Mouse (Mus musculus): ENCODE data around the gene Rubcn. TPM values are rescaled to one million over a fixed set of nuclear protein-coding genes. Genes with fewer than 3 reads are reported as not detected.

Rubcn gene
- 37.5 and 43.6 TPM in 2 replicates for polyA plus RNA-seq (2012; rRNA removed; ENCODE audit: low replicate concordance)

DNA sequence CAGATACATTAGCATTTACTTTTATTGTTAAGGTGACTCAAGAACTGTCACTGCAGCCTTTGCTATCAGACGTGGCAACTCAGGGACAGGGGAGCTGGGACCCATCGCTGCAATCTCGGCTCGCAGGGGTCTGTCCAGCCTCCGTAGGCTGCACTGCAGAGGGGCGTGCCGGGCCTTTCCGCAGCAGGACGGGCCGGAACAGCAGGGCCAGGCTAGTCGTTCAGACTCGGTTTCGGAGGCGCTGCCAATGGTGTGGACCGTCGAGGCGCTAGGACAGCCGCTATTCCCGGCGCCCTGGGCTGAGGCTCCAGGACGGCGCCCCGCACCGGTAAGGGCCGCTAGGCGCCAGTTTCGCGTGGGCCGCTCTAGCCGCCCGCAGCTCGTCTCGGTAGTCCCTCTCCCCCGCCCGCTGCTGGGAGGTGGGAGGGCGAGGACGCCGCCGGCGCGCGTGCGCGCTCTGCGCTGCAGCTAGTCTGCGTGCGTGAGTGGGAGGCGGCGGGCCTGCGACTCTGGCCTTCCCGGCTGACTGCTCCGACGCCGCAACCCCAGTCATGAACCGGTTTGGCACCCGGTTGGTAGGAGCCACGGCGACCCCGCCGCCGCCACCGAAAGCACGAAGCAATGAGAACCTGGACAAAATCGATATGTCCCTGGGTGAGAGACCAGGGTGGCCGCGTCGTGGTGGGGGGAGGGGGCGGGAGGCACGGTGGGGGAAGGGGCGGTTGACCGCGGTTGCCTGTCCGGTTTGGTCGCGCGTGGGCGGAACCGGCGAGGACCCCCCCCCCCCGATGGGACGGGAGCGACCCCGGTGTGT is at the start of gene Rubcn, which contains the start of gene Fyttd1:
Gene Rubcn, minus strand, starts transcription at position 424 of the 814 bp plus-strand sequence.
Gene Fyttd1, plus strand, starts transcription at position 158 of the 814 bp plus-strand sequence.

DNA sequence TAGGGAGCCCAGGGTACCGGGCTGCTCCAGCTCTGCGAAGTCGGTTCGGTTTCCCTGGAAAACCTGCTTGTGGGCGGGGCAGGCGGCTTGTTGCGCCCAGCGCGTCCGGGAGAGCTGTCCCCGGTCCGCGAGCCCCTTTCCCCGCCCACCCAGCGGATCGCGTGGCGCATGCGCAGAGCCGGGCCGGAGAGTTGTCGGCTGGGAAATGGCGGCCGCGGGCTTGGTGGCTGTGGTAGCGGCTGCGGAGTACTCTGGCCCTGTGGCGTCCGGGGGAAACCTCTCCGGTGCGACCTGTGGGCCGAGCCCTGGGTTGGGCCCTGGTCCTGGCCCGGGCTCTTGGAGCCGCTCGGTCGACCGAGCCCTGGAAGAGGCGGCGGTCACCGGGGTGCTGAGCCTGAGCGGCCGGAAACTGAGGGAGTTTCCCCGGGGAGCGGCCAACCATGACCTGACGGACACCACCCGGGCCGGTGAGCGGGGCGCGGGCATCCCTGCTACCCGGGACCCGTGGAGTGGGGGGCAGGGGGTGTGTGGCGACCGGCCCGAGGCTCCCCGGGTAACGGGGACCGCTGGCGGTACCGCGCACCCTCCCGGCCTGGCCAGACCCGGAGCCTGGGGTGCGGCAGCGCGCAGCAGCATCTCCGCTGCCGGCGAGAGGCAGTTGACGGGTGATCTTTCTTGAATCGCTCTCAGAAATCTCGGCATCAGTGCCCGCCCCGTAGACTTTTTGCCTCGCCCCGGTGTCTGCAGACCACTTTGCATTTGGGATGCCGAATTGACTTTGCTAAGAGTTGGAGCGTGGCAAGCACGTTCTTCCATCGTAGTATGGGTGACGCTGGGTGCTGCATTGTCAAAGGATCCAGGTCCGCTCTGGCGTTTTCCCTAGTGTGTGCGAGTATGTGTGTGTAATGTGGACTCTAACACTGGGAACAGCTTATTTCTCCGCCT is 36.6 kb upstream of the Rubcn start, which contains the start of gene Lrch3:
Gene Lrch3, plus strand, starts transcription at position 164 of the 945 bp plus-strand sequence.

DNA sequence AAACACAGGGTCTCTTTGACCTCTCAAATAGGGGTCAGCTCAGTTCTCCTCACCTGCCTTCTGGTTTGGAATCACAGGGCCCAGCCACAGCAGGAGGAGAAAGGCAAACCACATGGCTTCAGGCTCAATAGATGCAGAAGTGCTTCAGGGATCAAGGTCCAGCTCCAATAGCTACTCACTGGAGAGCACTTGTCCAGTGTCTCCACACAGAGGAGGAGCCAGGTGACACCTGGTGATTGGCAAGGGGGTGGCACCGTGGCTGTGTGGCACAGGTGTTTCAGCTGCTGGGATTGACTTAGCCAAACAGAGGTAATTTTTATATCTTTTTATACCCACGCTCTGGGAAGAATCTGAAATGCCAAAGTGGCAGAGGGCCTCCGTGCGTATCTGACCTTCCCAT is 67.2 kb downstream of the Rubcn start, which contains the start of gene Smbd1:
Gene Smbd1, minus strand, starts transcription at position 157 of the 400 bp plus-strand sequence.

DNA sequence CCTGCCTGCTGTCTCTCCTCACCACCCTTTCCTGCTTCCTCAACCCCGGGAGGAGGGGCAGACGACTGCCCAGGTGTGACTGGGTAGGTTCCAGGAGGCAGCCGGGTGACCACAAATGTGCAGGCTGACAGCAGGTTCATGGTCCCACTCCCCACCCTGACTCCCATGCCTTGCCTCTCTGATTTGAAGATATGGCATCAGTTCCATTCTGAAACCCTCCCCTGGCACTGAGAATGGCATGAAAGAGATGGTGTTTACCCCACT is 80.2 kb downstream of the Rubcn start, which contains the start of gene Muc20:
Gene Muc20, minus strand, starts transcription at position 10 of the 264 bp plus-strand sequence.

Other genes with a start within 250 kb of the Rubcn start
- gene Tnk2, start 233.9 kb downstream of the Rubcn start, polyA plus RNA-seq (2012; rRNA removed; ENCODE audit: low replicate concordance): 95.7 and 99.0 TPM in 2 replicates
- gene Muc4, start 141.9 kb downstream of the Rubcn start, polyA plus RNA-seq (2012; rRNA removed; ENCODE audit: low replicate concordance): 0.16 and 17.8 TPM in 2 replicates
- 6.0 TPM in 1 of 2 replicates, not detected in the other for gene Muc20, start 80.3 kb downstream of the Rubcn start, polyA plus RNA-seq (2012; rRNA removed; ENCODE audit: low replicate concordance)
- gene Smbd1, start 67.3 kb downstream of the Rubcn start, polyA plus RNA-seq (2012; rRNA removed; ENCODE audit: low replicate concordance): not detected in 2 replicates
- 11.6 and 13.7 TPM in 2 replicates for gene Fyttd1, start 266 bp downstream of the Rubcn start, polyA plus RNA-seq (2012; rRNA removed; ENCODE audit: low replicate concordance)
- gene Lrch3, start 36.3 kb upstream of the Rubcn start, polyA plus RNA-seq (2012; rRNA removed; ENCODE audit: low replicate concordance): 35.1 and 39.6 TPM in 2 replicates
- gene Iqcg, start 178.5 kb upstream of the Rubcn start, polyA plus RNA-seq (2012; rRNA removed; ENCODE audit: low replicate concordance): 0.21 and 0.24 TPM in 2 replicates
- gene Rpl35a, start 178.7 kb upstream of the Rubcn start, polyA plus RNA-seq (2012; rRNA removed; ENCODE audit: low replicate concordance): 259 and 500 TPM in 2 replicates
- 1.9 and 3.3 TPM in 2 replicates for gene Lmln, start 184.8 kb upstream of the Rubcn start, polyA plus RNA-seq (2012; rRNA removed; ENCODE audit: low replicate concordance)

Data from subcutaneous adipose tissue, adult 2 months (tissue).